Mouse (Mus musculus): Measurements from ENCODE around the gene Mypn. TPM values are rescaled to one million over a fixed set of nuclear protein-coding genes. Genes with fewer than 3 reads are reported as not detected.

The Mypn gene
- total RNA-seq, 2 experiments from 2014 or later = 94.1 to 106 TPM

- DNase-seq = peak in 1 of 2 experiments; percentile 44
Measured at GRCm38 (mm10) chr10:63155668-63156350, 47.9 kb downstream of the Mypn start.

DNA sequence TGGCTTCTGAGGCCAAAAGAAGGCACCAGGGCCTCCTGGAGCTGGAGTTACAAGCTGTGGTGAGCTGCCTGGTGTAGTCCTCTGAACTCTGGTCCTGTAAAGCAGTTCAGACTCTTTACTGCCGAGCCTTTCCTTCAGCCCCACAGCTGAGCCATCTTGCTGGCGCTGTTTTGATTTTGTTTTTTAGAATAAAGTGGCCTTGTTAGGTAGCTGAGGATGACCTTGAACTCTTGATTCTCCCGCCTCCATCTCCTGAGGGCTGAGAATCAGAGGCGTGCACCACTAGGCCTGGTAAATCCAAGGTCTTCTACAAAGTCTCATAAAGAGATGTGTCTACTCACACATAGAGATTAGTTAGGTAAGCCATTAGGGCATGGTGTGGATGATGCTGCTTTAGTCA lies 49.0 kb downstream of the Mypn start:
- no peak for DNase-seq

GRCm38 (mm10) chr10:63154226-63154625 lies 49.5 kb downstream of the Mypn start:
- no peak for DNase-seq

GRCm38 (mm10) chr10:63153563-63153962 lies 50.2 kb downstream of the Mypn start:
- DNase-seq = peak; percentile 68 to 91

DNA sequence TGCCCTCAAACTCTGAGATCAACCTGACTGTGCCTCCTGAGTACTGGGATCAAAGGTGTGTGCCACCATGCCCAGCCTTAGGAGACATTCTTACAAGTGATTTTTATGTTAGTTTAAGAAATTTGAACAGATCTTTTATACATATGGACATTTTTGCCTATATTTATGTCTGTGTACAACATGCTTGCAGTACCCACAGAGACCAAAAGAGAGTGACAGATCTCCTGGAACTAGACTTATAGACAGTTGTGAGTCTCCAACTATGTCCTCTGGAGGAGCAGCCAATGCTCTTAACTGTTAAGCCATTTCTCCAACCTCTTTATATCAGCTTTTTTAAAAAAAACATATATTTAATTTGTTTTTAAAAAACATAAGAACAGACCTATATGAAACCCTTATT lies 51.4 kb downstream of the Mypn start:
- DNase-seq = no peak

DNA sequence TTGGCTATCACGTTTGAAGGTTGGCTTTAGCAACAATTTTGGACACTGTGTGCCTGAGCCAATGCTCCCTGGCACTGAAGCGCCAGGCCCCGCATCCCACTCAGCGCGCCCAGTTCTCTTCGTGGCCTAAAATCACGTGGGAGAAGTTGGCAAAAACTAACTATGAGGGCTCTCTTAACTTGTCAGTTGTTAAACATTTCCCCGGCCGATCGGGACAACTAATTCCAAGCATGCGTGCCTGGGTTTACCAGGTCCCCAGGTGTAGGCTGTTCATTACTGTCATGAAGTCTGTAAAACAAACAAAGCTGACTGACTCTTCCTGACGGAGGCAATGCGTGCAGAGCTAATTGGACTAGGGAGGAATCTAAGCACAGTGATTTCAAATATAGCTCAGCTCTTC lies 61.1 kb downstream of the Mypn start:
- DNase-seq = no peak

DNA sequence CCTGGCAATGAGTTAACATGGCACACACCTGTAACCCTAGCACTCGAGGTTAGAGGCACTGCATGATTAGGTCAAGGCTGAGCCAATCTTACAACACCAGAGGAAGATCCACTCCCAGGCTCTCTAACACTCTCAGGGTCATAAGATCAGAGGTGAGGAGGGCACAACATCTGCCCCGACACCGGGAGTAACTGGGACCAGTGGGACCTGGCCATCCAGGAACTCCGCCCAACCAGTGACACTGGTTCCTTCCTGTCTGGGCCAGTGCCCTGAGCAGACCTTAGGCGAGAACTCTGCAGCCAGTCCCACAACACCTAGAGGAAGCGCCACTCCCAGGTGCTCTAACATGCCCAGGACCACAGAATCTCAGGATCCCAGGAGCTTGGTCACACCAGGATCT lies 67.3 kb downstream of the Mypn start:
- DNase-seq = no peak

GRCm38 (mm10) chr10:63135680-63136079 lies 68.1 kb downstream of the Mypn start:
- no peak for DNase-seq

- no peak for DNase-seq
Measured at GRCm38 (mm10) chr10:63133326-63133725, 70.4 kb downstream of the Mypn start.

DNA sequence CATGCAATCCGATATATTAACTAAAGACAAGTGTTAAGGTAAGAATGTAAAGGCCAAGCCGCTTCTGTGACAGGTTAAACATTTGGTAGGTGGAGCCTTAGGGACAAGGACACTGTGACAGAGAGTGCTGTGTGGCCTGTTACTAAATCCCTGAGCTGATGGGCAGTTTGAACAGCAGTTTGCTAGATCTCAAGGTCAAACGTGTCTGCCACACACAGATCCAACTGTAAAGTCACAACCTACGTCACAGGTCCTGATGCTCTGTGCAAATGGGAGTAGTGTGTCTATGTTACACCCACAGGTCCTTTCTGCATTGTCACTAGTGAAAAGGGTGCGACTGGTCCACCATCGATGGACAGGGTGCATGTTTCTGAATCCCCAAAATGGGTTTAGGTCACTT lies 71.4 kb downstream of the Mypn start:
- no peak for DNase-seq

DNA sequence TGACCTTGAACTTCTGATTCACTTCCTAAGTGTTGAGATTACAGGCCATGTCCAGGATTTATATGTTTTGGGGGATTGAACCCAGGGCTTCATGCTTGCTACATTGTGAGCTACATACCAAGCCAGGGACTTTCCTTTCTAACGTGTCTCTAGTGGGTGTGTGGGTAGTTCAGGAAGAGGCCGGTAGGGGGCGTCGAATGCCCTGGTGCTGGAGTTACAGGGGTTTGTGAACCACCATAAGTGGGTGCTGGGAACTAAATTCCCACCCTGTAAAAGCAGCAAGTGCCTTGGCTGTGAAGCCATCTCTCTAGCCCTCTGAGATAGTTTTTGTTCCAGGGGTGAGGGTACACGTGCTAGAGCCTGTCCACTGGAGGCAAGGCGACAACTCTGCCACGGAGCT lies 73.3 kb downstream of the Mypn start:
- DNase-seq = no peak

- peak; percentile 69 to 80 for DNase-seq
Measured at GRCm38 (mm10) chr10:63128256-63128655, 75.5 kb downstream of the Mypn start.

DNA sequence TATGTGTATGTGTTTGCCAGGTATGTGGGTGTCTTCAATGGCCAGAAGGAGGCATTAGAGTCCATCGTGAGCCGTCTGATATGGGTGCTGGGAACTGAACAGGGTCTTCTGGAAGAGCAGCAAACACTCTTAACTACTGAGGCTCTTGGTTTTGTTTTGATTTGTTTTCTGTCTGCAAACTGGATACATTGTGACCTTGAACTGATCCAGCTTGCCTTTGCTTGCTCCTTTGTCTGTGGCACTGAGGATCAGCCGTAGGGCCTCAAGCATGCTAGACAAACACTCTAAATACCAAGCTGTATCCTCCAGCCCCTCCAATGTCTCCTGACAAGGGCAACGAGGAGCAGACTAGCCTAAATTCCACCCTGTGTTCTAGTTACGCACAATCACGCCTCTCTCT lies 76.6 kb downstream of the Mypn start:
- no peak for DNase-seq

DNA sequence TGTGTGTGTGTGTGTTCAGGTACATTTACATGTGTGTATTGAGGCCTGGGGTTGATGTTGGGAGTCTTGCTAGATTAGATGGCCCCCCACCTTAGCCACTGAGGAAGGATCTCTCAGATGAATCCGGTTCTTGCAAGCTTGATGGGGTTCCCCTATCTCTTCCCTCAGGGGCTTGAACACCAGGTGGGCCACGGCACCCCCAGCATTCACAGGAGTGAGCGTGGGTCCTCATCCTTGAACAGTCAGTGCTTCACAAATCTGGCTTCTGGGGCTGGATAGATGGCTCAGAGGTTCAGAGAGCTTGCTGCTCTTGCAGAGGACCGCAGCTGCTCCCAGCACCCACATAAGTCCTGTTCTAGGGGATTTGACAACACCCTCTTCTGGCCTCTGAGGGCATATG lies 77.6 kb downstream of the Mypn start:
- no peak for DNase-seq

DNA sequence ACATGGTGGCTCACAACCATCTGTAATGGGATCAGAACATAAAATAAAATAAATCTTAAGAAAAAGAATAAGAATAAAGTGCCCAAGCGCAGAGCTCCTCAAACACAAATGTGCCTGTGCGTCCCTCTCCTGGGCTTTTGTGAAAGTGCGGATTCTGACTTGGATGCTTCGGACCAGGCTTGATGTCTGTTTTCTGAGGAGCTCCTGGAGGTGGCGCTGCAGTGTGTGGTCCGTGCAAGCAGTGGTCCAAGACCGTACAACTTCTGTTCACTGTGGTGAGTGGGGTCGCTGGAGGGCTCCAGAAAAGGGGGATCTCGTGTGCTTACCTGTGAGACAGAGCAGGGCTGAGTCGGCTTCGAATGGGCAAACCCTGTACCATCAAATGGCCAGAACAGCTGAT lies 78.4 kb downstream of the Mypn start:
- DNase-seq = no peak

GRCm38 (mm10) chr10:63124016-63124415 lies 79.7 kb downstream of the Mypn start:
- no peak for DNase-seq

GRCm38 (mm10) chr10:63123141-63123540 lies 80.6 kb downstream of the Mypn start:
- no peak for DNase-seq

GRCm38 (mm10) chr10:63122516-63122915 lies 81.2 kb downstream of the Mypn start:
- DNase-seq = peak in 1 of 2 experiments; percentile 10

- no peak for DNase-seq
Measured at GRCm38 (mm10) chr10:63121961-63122360, 81.8 kb downstream of the Mypn start.

DNA sequence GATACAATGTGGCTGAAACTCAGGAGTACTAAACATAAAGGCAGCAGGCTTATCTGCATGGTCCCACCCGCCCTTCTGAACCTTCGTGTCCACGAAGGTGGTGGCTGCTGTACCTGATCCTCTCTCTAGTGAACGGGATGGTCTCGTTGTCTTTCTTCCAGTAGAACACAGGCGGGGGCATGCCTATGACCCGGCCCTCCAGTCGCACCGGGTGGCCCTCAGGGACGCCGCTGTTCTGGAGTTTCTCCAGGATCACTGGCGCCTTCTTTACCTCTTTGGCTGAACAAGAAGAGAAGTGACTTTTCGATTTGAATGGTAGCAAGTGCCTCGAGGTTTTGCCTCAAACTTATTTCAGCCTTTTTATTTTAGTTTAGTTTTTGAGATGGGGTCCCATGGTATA lies 83.8 kb downstream of the Mypn start:
- no peak for DNase-seq

- DNase-seq = no peak
Measured at GRCm38 (mm10) chr10:63117583-63117982, 86.2 kb downstream of the Mypn start.

- DNase-seq = no peak
Measured at GRCm38 (mm10) chr10:63116376-63116775, 87.4 kb downstream of the Mypn start.

DNA sequence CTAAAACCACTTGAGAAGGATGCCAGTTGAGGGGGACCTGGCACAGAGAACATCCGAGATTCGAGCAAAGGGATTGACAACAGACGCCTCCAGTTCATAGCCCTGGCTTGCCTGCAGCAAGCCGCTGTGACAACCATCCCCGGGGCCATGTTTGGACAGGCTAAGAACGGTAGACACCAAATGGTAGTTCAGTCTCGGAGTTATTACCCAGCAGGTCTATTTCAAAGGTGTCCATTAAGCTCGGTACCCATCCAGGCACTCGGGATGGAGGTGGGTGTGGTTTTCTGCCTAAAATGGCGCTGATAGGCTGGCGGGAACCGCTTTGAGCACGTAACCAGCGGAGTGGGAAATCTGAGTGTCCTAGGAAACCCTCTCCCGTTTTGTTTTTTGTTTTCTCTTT lies 87.9 kb downstream of the Mypn start:
- no peak for DNase-seq

DNA sequence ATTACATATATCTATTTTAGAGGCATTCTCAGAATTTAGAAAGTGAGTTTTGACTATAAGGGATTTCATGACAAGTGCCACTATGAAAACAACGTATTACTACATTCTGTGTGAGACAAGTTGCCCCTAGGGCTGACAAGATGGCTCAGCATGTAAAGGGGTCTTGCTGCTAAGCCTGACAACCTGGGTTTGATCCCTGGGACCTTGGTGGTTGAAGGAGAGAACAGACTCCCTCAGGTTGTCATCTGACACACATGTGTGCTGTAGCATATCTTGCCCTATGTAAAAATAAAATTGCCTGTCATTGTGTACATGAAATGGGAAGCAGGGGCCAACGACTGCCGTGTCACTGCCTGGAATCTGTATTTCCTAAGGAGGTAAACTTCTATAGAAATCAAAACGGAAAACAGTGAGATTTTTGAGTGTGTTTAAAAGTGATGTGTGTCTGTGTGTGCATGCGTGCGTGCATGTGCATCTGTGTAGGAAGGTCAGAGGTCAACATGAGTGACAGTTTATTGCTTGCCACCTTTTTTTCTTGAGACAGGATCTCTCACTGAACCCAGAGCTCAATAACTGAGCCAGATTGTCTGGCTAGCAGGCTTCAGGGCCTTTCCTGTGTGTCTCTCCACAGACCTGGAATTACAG lies 89.9 kb downstream of the Mypn start:
- DNase-seq = no peak
